ENCODE assay signal across 21 mouse cellular contexts in the genomic region with DNA sequence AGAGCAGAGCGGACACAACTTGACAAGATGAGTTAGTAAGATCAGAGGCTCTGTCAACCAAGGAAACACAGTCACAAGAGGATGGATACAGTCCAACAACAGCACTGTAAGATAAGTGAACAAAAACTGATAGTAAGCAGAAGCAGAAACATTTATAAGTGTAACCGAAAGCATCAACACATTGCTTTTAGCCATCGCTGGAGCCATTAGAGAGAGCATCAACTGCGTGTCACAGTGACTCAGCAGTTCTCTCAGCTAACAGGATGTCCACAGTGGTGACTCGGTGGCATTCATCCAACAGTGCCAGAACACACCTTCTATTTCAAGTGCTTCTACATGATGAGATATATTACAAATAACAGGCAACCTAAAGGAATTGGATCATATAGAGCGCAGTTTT. TPM values are rescaled to one million over a fixed set of nuclear protein-coding genes. Genes with fewer than 3 reads are reported as not detected.
DNase-seq lines count a peak whose midpoint lies in the region.
"Had no signal": no experiment of that assay in that cellular context is flagged by ENCODE, and none has a peak within 500 bp of the region (broad histone marks: within the 10 kb centered on the region; RNA-seq: fewer than 3 reads in every experiment).

No protein-coding gene starts in this region.

- DNase-seq in 3T3-L1 (ENCODE audit: low read depth, low spot score), result peak; percentile 51
- peak; percentile 29 for DNase-seq in A20 (ENCODE audit: low read depth, low spot score)
- DNase-seq in brain, adult 2 months (ENCODE audit: low read depth, low spot score), result peak; percentile 82
- peak; percentile 58 to 65 for DNase-seq in cerebellum, postnatal 14 days
- no peak for DNase-seq in thymus, postnatal 0 days (ENCODE audit: low spot score)
- DNase-seq in right cerebral cortex, postnatal 25 days, result no peak
- no peak for DNase-seq in lung, postnatal 10 days
- DNase-seq: adrenal gland, adult 8-10 months; forebrain, postnatal 0 days; gastrocnemius, adult 2 months; heart, postnatal 10 days; kidney, adult 8-10 months; kidney, postnatal 25 days; left cerebral cortex, postnatal 4 days; liver; thymus, adult 2 months had no signal

RNA-seq across cellular contexts. Expression of a gene that starts 41.1 kb away (rescaled TPM):
- not detected in 2 replicates for polyA plus RNA-seq in thymus, postnatal 0 days (2015; fragmentation: Nextera tagmentation; extraction: Ambion mirVana)
- polyA plus RNA-seq: CD4-positive, CD25-positive, alpha-beta regulatory T cell, adult 4 months; gonadal fat pad, adult 2 months; inflammation-experienced regulatory T-cells, adult 6 months; liver, embryonic 16.5 days; spleen, adult 2 months had no signal

Comparison
In these comparisons a context has a peak if more than half of its experiments do, and no peak if none do; other contexts are left out.
1. DNase-seq: peak in 3T3-L1 (single experiment), A20 (single experiment), brain, adult 2 months (single experiment) and cerebellum, postnatal 14 days (2 of 2); none in thymus, postnatal 0 days (single experiment), right cerebral cortex, postnatal 25 days (single experiment) and lung, postnatal 10 days (single experiment).